Mouse (Mus musculus) heart, embryonic 10.5 days (tissue): ENCODE data around the gene Lonp2. TPM values are rescaled to one million over a fixed set of nuclear protein-coding genes. Genes with fewer than 3 reads are reported as not detected.
A peak's percentile ranks its signal among the peaks of the same experiment; 100 is the strongest.

ENCODE experiments used
- DNase-seq: peaks from one replicate; pipeline ENCODE4 v3.0.0-alpha.2; 2017; ENCODE audit warnings: low spot score
- H3K27ac ChIP-seq: fragments of 300-500 bp; sonication (generic); 2 replicates; pipeline ENCODE4 v1.5.1; 2016; ENCODE audit warnings: mild to moderate bottlenecking
- H3K27me3 ChIP-seq: fragments of 300-500 bp; sonication (generic); 2 replicates; pipeline ENCODE4 v1.6.1; 2016; ENCODE audit warnings: mild to moderate bottlenecking; ENCODE audit not compliant: poor library complexity, insufficient read depth, severe bottlenecking
- H3K36me3 ChIP-seq: fragments of 300-500 bp; sonication (generic); 2 replicates; pipeline ENCODE4 v1.6.1; 2016; ENCODE audit warnings: mild to moderate bottlenecking, moderate library complexity
- H3K4me1 ChIP-seq: fragments of 300-500 bp; sonication (generic); 2 replicates; pipeline ENCODE4 v1.6.1; 2016; ENCODE audit warnings: mild to moderate bottlenecking
- H3K4me3 ChIP-seq: fragments of 300-500 bp; sonication (generic); 2 replicates; pipeline ENCODE4 v1.5.1; 2016; ENCODE audit warnings: mild to moderate bottlenecking, moderate library complexity
- H3K9me3 ChIP-seq: fragments of 300-500 bp; sonication (generic); 2 replicates; pipeline ENCODE4 v1.6.1; 2016; ENCODE audit warnings: mild to moderate bottlenecking, moderate library complexity
- WGBS: fragments of 180-500 bp; shearing (Covaris S2); methylation state at CpG from one replicate; pipeline ENCODE4 v1.1.7; 2016; 5-methylcytosine and 5-hydroxymethylcytosine counted together
- polyA plus RNA-seq: library from polyadenylated mRNA; unstranded; fragments of >200 nt; fragmentation: Nextera tagmentation; extraction: Ambion mirVana; gene quantifications from 2 replicates; pipeline ENCODE4 v1.2.1, GENCODE M21; 2016

The Lonp2 gene
- polyA plus RNA-seq, 1 experiment from 2014 or later, result 58.1 TPM

- H3K4me3 ChIP-seq, result no peak overlapping the region
- no peaks in the 10 kb centered on the region for H3K9me3 ChIP-seq
- peaks cover 10% of the 10 kb centered on the region for H3K4me1 ChIP-seq
- peaks cover 15% of the 10 kb centered on the region for H3K36me3 ChIP-seq
- H3K27ac ChIP-seq, result peak overlapping the region; percentile 32; the same call in 1 of the 2 replicates
- WGBS, result 50% methylated on average over 1 of the region's 1 CpGs
- no peaks in the 10 kb centered on the region for H3K27me3 ChIP-seq
- DNase-seq, result no peak
Measured at GRCm38 (mm10) chr8:86698811-86699421, 75.1 kb downstream of the Lonp2 start.

- DNase-seq, result no peak
- H3K4me1 ChIP-seq, result peaks cover 10% of the 10 kb centered on the region
- WGBS, result 86% methylated on average over 12 of the region's 12 CpGs
- 0 out of 2 replicates have a peak overlapping the region, but pooled peaks have one; percentile 32 for H3K27ac ChIP-seq
- no peak overlapping the region for H3K4me3 ChIP-seq
- peaks cover 15% of the 10 kb centered on the region for H3K36me3 ChIP-seq
- H3K9me3 ChIP-seq, result no peaks in the 10 kb centered on the region
- H3K27me3 ChIP-seq, result no peaks in the 10 kb centered on the region
Measured at GRCm38 (mm10) chr8:86699471-86699870, 75.6 kb downstream of the Lonp2 start.

- 78% methylated on average over 3 of the region's 3 CpGs for WGBS
Measured at GRCm38 (mm10) chr8:86702453-86702852, 78.6 kb downstream of the Lonp2 start.

GRCm38 (mm10) chr8:86705317-86705716 lies 81.5 kb downstream of the Lonp2 start:
- Histone ChIP-seq H3K4me3 (no peak overlapping the region), H3K27me3 (no peaks in the 10 kb centered on the region), H3K36me3 (peaks cover 12% of the 10 kb centered on the region), H3K4me1 (no peaks in the 10 kb centered on the region), H3K9me3 (no peaks in the 10 kb centered on the region), H3K27ac (no peak overlapping the region)
- WGBS, result 78% methylated on average over 3 of the region's 3 CpGs
- no peak for DNase-seq

More at GRCm38 (mm10) chr8:86702453-86702852, 78.6 kb downstream of the Lonp2 start:
- no peak overlapping the region for H3K27ac ChIP-seq
- no peak for DNase-seq
- 0 out of 2 replicates have a peak, but pooled peaks cover 5% of the 10 kb centered on the region for H3K36me3 ChIP-seq
- H3K27me3 ChIP-seq, result no peaks in the 10 kb centered on the region
- no peaks in the 10 kb centered on the region for H3K9me3 ChIP-seq
- no peak overlapping the region for H3K4me3 ChIP-seq
- H3K4me1 ChIP-seq, result peaks cover 10% of the 10 kb centered on the region

GRCm38 (mm10) chr8:86706756-86707155 lies 82.9 kb downstream of the Lonp2 start:
- Histone ChIP-seq H3K9me3 (no peaks in the 10 kb centered on the region), H3K27me3 (no peaks in the 10 kb centered on the region), H3K4me1 (no peaks in the 10 kb centered on the region), H3K4me3 (no peak overlapping the region), H3K36me3 (peaks cover 18% of the 10 kb centered on the region), H3K27ac (no peak overlapping the region)
- no peak for DNase-seq
- WGBS, result 75% methylated on average over 5 of the region's 5 CpGs

- no peak for DNase-seq
- no peak overlapping the region for H3K4me3 ChIP-seq
- H3K4me1 ChIP-seq, result no peaks in the 10 kb centered on the region
- H3K36me3 ChIP-seq, result peaks cover 18% of the 10 kb centered on the region
- no peaks in the 10 kb centered on the region for H3K27me3 ChIP-seq
- no peaks in the 10 kb centered on the region for H3K9me3 ChIP-seq
- 70% methylated on average over 4 of the region's 4 CpGs for WGBS
- no peak overlapping the region for H3K27ac ChIP-seq
Measured at GRCm38 (mm10) chr8:86707873-86708272, 84.0 kb downstream of the Lonp2 start.

- H3K4me1 ChIP-seq, result no peaks in the 10 kb centered on the region
- peaks cover 41% of the 10 kb centered on the region for H3K36me3 ChIP-seq
- H3K9me3 ChIP-seq, result no peaks in the 10 kb centered on the region
- no peaks in the 10 kb centered on the region for H3K27me3 ChIP-seq
- DNase-seq, result no peak
- WGBS, result 82% methylated on average over 3 of the region's 3 CpGs
- H3K27ac ChIP-seq, result no peak overlapping the region
- H3K4me3 ChIP-seq, result no peak overlapping the region
Measured at GRCm38 (mm10) chr8:86712594-86712993, 88.8 kb downstream of the Lonp2 start.

GRCm38 (mm10) chr8:86713407-86714188 lies 89.8 kb downstream of the Lonp2 start:
- Histone ChIP-seq H3K4me1 (no peaks in the 10 kb centered on the region), H3K36me3 (peaks cover 49% of the 10 kb centered on the region), H3K27ac (no peak overlapping the region), H3K27me3 (no peaks in the 10 kb centered on the region), H3K4me3 (no peak overlapping the region), H3K9me3 (no peaks in the 10 kb centered on the region)
- WGBS, result 83% methylated on average over 14 of the region's 14 CpGs
- DNase-seq, result no peak

- 82% methylated on average over 2 of the region's 2 CpGs for WGBS
- Histone ChIP-seq H3K36me3 (peaks cover 54% of the 10 kb centered on the region), H3K9me3 (no peaks in the 10 kb centered on the region)
Measured at GRCm38 (mm10) chr8:86718332-86718994, 94.6 kb downstream of the Lonp2 start.

GRCm38 (mm10) chr8:86719368-86719767 lies 95.5 kb downstream of the Lonp2 start:
- H3K4me3 ChIP-seq, result no peak overlapping the region
- H3K9me3 ChIP-seq, result no peaks in the 10 kb centered on the region
- peaks cover 54% of the 10 kb centered on the region for H3K36me3 ChIP-seq
- DNase-seq, result no peak
- H3K27ac ChIP-seq, result no peak overlapping the region
- no peaks in the 10 kb centered on the region for H3K4me1 ChIP-seq
- no peaks in the 10 kb centered on the region for H3K27me3 ChIP-seq
- 79% methylated on average over 1 of the region's 1 CpGs for WGBS

More at GRCm38 (mm10) chr8:86718332-86718994, 94.6 kb downstream of the Lonp2 start:
- no peak for DNase-seq
- Histone ChIP-seq H3K27ac (no peak overlapping the region), H3K4me3 (no peak overlapping the region), H3K4me1 (no peaks in the 10 kb centered on the region), H3K27me3 (no peaks in the 10 kb centered on the region)

GRCm38 (mm10) chr8:86720756-86721459 lies 97.1 kb downstream of the Lonp2 start:
- Histone ChIP-seq H3K27me3 (no peaks in the 10 kb centered on the region), H3K27ac (no peak overlapping the region), H3K36me3 (peaks cover 51% of the 10 kb centered on the region), H3K4me1 (no peaks in the 10 kb centered on the region), H3K4me3 (no peak overlapping the region), H3K9me3 (no peaks in the 10 kb centered on the region)
- no peak for DNase-seq
- WGBS, result 93% methylated on average over 6 of the region's 6 CpGs

GRCm38 (mm10) chr8:86721490-86721889 lies 97.6 kb downstream of the Lonp2 start:
- no peak overlapping the region for H3K27ac ChIP-seq
- no peak overlapping the region for H3K4me3 ChIP-seq
- H3K36me3 ChIP-seq, result peaks cover 45% of the 10 kb centered on the region
- H3K9me3 ChIP-seq, result no peaks in the 10 kb centered on the region
- DNase-seq, result no peak
- H3K27me3 ChIP-seq, result no peaks in the 10 kb centered on the region
- 84% methylated on average over 2 of the region's 2 CpGs for WGBS
- H3K4me1 ChIP-seq, result no peaks in the 10 kb centered on the region
